Mouse (Mus musculus) testis, adult 2 months (tissue): ENCODE measurements around the gene Cops7a. TPM values are rescaled to one million over a fixed set of nuclear protein-coding genes. Genes with fewer than 3 reads are reported as not detected.

Experiments
- H3K27ac ChIP-seq: fragments of 200-500 bp; 2 replicates; pipeline ENCODE4 v1.5.1; 2012; ENCODE audit warnings: low read depth, low read length; ENCODE audit not compliant: control insufficient read depth, insufficient read depth
- H3K27me3 ChIP-seq: fragments of 200-500 bp; 2 replicates; pipeline ENCODE4 v1.6.1; 2012; ENCODE audit warnings: mild to moderate bottlenecking, low read length, moderate library complexity; ENCODE audit not compliant: control insufficient read depth, insufficient read depth
- H3K36me3 ChIP-seq: fragments of 200-500 bp; 2 replicates; pipeline ENCODE4 v1.6.1; 2012; ENCODE audit warnings: mild to moderate bottlenecking, low read length; ENCODE audit not compliant: control insufficient read depth, insufficient read depth
- H3K4me1 ChIP-seq: fragments of 200-500 bp; 2 replicates; pipeline ENCODE4 v1.6.1; 2012; ENCODE audit warnings: low read length; ENCODE audit not compliant: control insufficient read depth, insufficient read depth
- H3K4me3 ChIP-seq: fragments of 200-500 bp; 2 replicates; pipeline ENCODE4 v1.5.1; 2012; ENCODE audit warnings: low read depth, mild to moderate bottlenecking, low read length, moderate library complexity, mixed read lengths; ENCODE audit not compliant: control insufficient read depth
- CTCF ChIP-seq: fragments of 200-500 bp; IDR thresholded peaks from 2 replicates; pipeline ENCODE4 v1.5.1; 2012; ENCODE audit warnings: low read depth, mild to moderate bottlenecking, inconsistent platforms, low read length, moderate library complexity; ENCODE audit not compliant: control insufficient read depth, insufficient read depth, insufficient replicate concordance
- POLR2A ChIP-seq: fragments of 200-500 bp; IDR thresholded peaks from 2 replicates; pipeline ENCODE4 v1.6.1; 2012; ENCODE audit warnings: low read depth, mild to moderate bottlenecking, inconsistent platforms, low read length, moderate library complexity; ENCODE audit not compliant: control insufficient read depth
- polyA plus RNA-seq: library from polyadenylated mRNA; depleted of rRNA; stranded (reverse); fragments of >200 nt; gene quantifications from 2 replicates; pipeline ENCODE4 v1.2.3, GENCODE M21; 2012; rRNA removed

Gene Cops7a
- polyA plus RNA-seq, 1 experiment, result 387 TPM

DNA sequence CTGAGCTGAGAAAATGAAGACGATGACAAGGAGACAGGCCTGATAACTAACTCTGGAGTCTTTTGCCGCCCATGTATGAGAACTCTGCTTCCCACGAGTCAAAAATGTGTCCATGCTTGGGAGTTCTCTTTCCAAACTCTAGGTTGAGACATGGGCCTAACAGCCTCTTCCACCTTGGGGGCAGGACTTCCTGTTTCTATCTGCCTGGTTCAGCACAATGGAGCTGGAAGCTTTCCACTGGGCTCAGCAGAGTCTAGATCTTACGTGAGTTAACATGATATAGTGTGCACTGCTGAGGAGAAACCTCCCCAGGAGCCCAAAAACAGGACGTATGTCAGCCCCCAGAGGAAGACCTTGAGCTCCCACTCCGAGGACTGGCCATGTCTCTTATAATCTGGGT is 52.1 kb downstream of the Cops7a start:
- Histone ChIP-seq H3K4me3 (no peak overlapping the region), H3K4me1 (peaks cover 23% of the 10 kb centered on the region), H3K36me3 (no peaks in the 10 kb centered on the region), H3K27me3 (peaks cover 5% of the 10 kb centered on the region), H3K27ac (no peak overlapping the region)
- TF ChIP-seq CTCF (no peak), POLR2A (no peak)

DNA sequence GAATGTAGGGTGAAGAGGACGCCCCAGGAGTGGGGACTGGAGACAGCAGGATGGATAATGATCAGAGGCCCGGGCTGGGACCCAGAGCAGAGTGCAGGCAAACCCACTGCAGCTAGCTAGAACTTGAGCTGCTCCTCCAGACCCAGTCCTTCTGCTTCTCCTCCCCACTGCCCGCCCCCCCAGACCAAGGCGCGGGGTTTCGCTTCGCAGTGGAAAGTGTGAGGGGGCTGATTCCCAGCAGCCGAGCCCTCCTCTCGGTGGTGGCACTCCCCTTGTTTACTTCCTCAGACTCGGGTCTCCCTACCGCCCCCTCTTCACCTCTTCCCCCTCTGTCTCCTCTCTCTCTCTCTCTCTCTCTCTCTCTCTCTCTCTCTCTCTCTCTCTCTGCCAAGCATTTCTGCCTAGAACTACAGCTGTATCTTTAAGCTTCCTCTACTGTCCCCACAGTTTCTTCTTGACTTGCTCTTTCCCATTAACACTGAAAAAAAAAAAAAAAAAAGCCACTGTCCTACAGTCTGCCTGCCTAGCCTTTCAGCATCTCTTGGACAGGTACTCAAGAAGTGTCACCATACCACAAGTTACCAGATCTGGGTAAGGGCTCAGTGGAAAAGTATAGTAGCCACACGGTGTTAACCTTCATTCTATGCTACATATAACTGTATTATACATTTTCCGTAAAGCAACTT is 53.7 kb downstream of the Cops7a start, which contains the start of gene Lag3:
Lag3 (minus strand) TSS at position 173 of the 686 bp plus-strand sequence.
- no peak within 1 kb of the TSS for H3K4me3 ChIP-seq
- no peak within 1 kb of the TSS for H3K27ac ChIP-seq
- TF ChIP-seq POLR2A (no peak), CTCF (no peak)
- no peaks in the 10 kb centered on the region for H3K36me3 ChIP-seq
- no peaks in the 10 kb centered on the region for H3K27me3 ChIP-seq
- H3K4me1 ChIP-seq, result peaks cover 23% of the 10 kb centered on the region

- no peaks in the 10 kb centered on the region for H3K36me3 ChIP-seq
- TF ChIP-seq POLR2A (no peak), CTCF (no peak)
- no peaks in the 10 kb centered on the region for H3K27me3 ChIP-seq
- peaks cover 19% of the 10 kb centered on the region for H3K4me1 ChIP-seq
- H3K4me3 ChIP-seq, result peak overlapping the region; percentile 22
- no peak overlapping the region for H3K27ac ChIP-seq
These were observed 55.3 kb downstream of the Cops7a start for GRCm38 (mm10) chr6:124910032-124910431.

Other genes starting within 250 kb of the Cops7a start
- 1.4 and 1.9 TPM in 2 replicates for gene Ptpn6, start 226.8 kb downstream of the Cops7a start, polyA plus RNA-seq
- gene Grcc10, start 224.2 kb downstream of the Cops7a start, polyA plus RNA-seq, result 207 and 220 TPM in 2 replicates
- gene Gm45234, start 209.5 kb downstream of the Cops7a start, polyA plus RNA-seq, result 0.05 TPM in 1 of 2 replicates, not detected in the other
- 69.3 and 76.1 TPM in 2 replicates for gene Atn1, start 209.0 kb downstream of the Cops7a start, polyA plus RNA-seq
- gene Eno2, start 195.9 kb downstream of the Cops7a start, polyA plus RNA-seq, result 0.51 and 0.63 TPM in 2 replicates
- gene Lrrc23, start 185.8 kb downstream of the Cops7a start, polyA plus RNA-seq, result 105 and 106 TPM in 2 replicates
- 63.6 and 78.1 TPM in 2 replicates for gene Spsb2, start 156.9 kb downstream of the Cops7a start, polyA plus RNA-seq
- gene Tpi1, start 151.2 kb downstream of the Cops7a start, polyA plus RNA-seq, result 471 and 473 TPM in 2 replicates
- 37.4 and 41.2 TPM in 2 replicates for gene Usp5, start 136.1 kb downstream of the Cops7a start, polyA plus RNA-seq
- 218 and 250 TPM in 2 replicates for gene Cdca3, start 136.0 kb downstream of the Cops7a start, polyA plus RNA-seq
- 0.07 TPM in 1 of 2 replicates, not detected in the other for gene Gnb3, start 125.3 kb downstream of the Cops7a start, polyA plus RNA-seq
- 1.5 and 2.8 TPM in 2 replicates for gene P3h3, start 107.8 kb downstream of the Cops7a start, polyA plus RNA-seq
- 9.0 and 9.6 TPM in 2 replicates for gene Gpr162, start 101.6 kb downstream of the Cops7a start, polyA plus RNA-seq
- 0.53 and 0.67 TPM in 2 replicates for gene Cd4, start 77.3 kb downstream of the Cops7a start, polyA plus RNA-seq
- gene Lag3, start 53.8 kb downstream of the Cops7a start, polyA plus RNA-seq, result 0.11 and 0.12 TPM in 2 replicates
- gene Ptms, start 45.4 kb downstream of the Cops7a start, polyA plus RNA-seq, result 142 and 168 TPM in 2 replicates
- gene Mlf2, start 34.2 kb downstream of the Cops7a start, polyA plus RNA-seq, result 75.4 and 76.5 TPM in 2 replicates
- gene Pianp, start 31.2 kb upstream of the Cops7a start, polyA plus RNA-seq, result 0.23 and 0.38 TPM in 2 replicates
- 50.2 and 53.1 TPM in 2 replicates for gene Zfp384, start 43.6 kb upstream of the Cops7a start, polyA plus RNA-seq
- gene Ing4, start 74.2 kb upstream of the Cops7a start, polyA plus RNA-seq, result 11.3 and 11.8 TPM in 2 replicates
- 1,698 and 1,947 TPM in 2 replicates for gene Acrbp, start 84.2 kb upstream of the Cops7a start, polyA plus RNA-seq
- 0.31 and 0.32 TPM in 2 replicates for gene Lpar5, start 102.4 kb upstream of the Cops7a start, polyA plus RNA-seq
- gene Chd4, start 130.4 kb upstream of the Cops7a start, polyA plus RNA-seq, result 42.5 and 43.0 TPM in 2 replicates
- gene Nop2, start 166.4 kb upstream of the Cops7a start, polyA plus RNA-seq, result 24.5 and 26.2 TPM in 2 replicates
- gene Iffo1, start 179.7 kb upstream of the Cops7a start, polyA plus RNA-seq, result 60.9 and 62.9 TPM in 2 replicates
- gene Gapdh, start 200.9 kb upstream of the Cops7a start, polyA plus RNA-seq, result 274 and 379 TPM in 2 replicates
- gene Ncapd2, start 226.2 kb upstream of the Cops7a start, polyA plus RNA-seq, result 100 and 109 TPM in 2 replicates
- gene Mrpl51, start 226.3 kb upstream of the Cops7a start, polyA plus RNA-seq, result 171 and 194 TPM in 2 replicates